23 mouse cellular contexts compared by ENCODE assay signal in genomic region chrX:12493916-12494315, GRCm38 (mm10).
DNase-seq lines count a peak whose midpoint lies in the region; ATAC-seq and TF ChIP-seq lines count a peak whose summit lies in the region.
"Had no signal": no experiment of that assay in that cellular context is flagged by ENCODE, and none has a peak within 500 bp of the region (broad histone marks: within the 10 kb centered on the region; RNA-seq: fewer than 3 reads in every experiment).

No protein-coding gene starts in this region.

- no peak for TF ChIP-seq CTCF in G1E (IDR thresholded peaks at IDR 0.05; ENCODE audit: low read depth, low read length)

- peak overlapping the region; percentile 30; the same call in 1 of the 2 replicates for H3K4me3 ChIP-seq in G1E (ENCODE audit: low read depth, low read length)
- H3K4me3 ChIP-seq: forebrain, embryonic 10.5 days; forebrain, embryonic 13.5 days; hindbrain, embryonic 10.5 days; hindbrain, embryonic 13.5 days had no signal

- no peaks in the 10 kb centered on the region for H3K36me3 ChIP-seq in G1E (replicated peaks)
- H3K36me3 ChIP-seq: forebrain, embryonic 10.5 days; hindbrain, embryonic 10.5 days; hindbrain, embryonic 13.5 days had no signal

- peak; percentile 41 for ATAC-seq in G1E (ENCODE audit: extremely low read depth, insufficient number of reproducible peaks, low FRiP score, poor library complexity, severe bottlenecking)
- ATAC-seq in megakaryocyte-erythroid progenitor cell, adult 5-6 weeks (replicated peaks; ENCODE audit: low FRiP score, low TSS enrichment, poor library complexity, severe bottlenecking) = no peak; the same call in 1 of the 2 replicates
- ATAC-seq: intestine, embryonic 16.5 days; Patski had no signal

- DNase-seq in adrenal gland, adult 2 months = peak; percentile 33
- no peak for DNase-seq in adrenal gland, postnatal 4 days (ENCODE audit: low spot score in 2 of 2)
- DNase-seq in G1E (ENCODE audit: low spot score) (peak; percentile 11), MEL-GATA-1-ER (ENCODE audit: extremely low read depth, low read depth) (peak; percentile 20)
- DNase-seq in adrenal gland, postnatal 14 days = peak; percentile 17
- no peak for DNase-seq in cerebellum, adult 18-20 months
- no peak for DNase-seq in urinary bladder, adult 2 months (ENCODE audit: low spot score)
- DNase-seq: B cell, adult 2 months; cerebellum, adult 11 months; cerebellum, adult 8-10 months; cerebellum, postnatal 36 days; embryo, embryonic 11 days; gastrocnemius, postnatal 10 days; gastrocnemius, postnatal 36 days; kidney, adult 2 months had no signal

- peaks cover 48% of the 10 kb centered on the region for H3K4me1 ChIP-seq in G1E (ENCODE audit: insufficient read depth, low read depth, low read length)
- H3K4me1 ChIP-seq: hindbrain, embryonic 10.5 days had no signal

- H3K27me3 ChIP-seq in G1E (ENCODE audit: insufficient read depth, low read length) = no peaks in the 10 kb centered on the region
- H3K27me3 ChIP-seq: CH12.LX; forebrain, embryonic 13.5 days had no signal

- H3K9me3 ChIP-seq in G1E (replicated peaks) = peaks cover 3% of the 10 kb centered on the region
- H3K9me3 ChIP-seq: forebrain, embryonic 10.5 days; forebrain, embryonic 13.5 days; hindbrain, embryonic 10.5 days; hindbrain, embryonic 13.5 days had no signal

Comparison
In these comparisons a context has a peak if more than half of its experiments do, and no peak if none do; other contexts are left out.
1. DNase-seq: peak in adrenal gland, adult 2 months (single experiment), G1E (single experiment), MEL-GATA-1-ER (single experiment) and adrenal gland, postnatal 14 days (single experiment); none in adrenal gland, postnatal 4 days (0 of 2), cerebellum, adult 18-20 months (0 of 2) and urinary bladder, adult 2 months (single experiment).